Mouse (Mus musculus) erythroblast, embryonic 14.5 days (primary cell): ENCODE data around the gene Rtp2. TPM values are rescaled to one million over a fixed set of nuclear protein-coding genes. Genes with fewer than 3 reads are reported as not detected.

Source experiments
- H3K27me3 ChIP-seq: 2 replicates; pipeline ENCODE4 v1.6.1; 2012; ENCODE audit warnings: inconsistent platforms; ENCODE audit not compliant: control insufficient read depth
- H3K36me3 ChIP-seq: 2 replicates; pipeline ENCODE4 v1.6.1; 2012; ENCODE audit warnings: mild to moderate bottlenecking, inconsistent platforms; ENCODE audit not compliant: control insufficient read depth
- H3K4me1 ChIP-seq: 2 replicates; pipeline ENCODE4 v1.6.1; 2012; ENCODE audit warnings: inconsistent platforms; ENCODE audit not compliant: control insufficient read depth
- H3K4me3 ChIP-seq: replicated peaks from 2 replicates; pipeline ENCODE3; 2012; ENCODE audit warnings: moderate library complexity, mild to moderate bottlenecking, inconsistent platforms
- H3K9me3 ChIP-seq: 2 replicates; pipeline ENCODE4 v1.6.1; 2012; ENCODE audit warnings: low read length, inconsistent platforms, mixed read lengths; ENCODE audit not compliant: control insufficient read depth
- GATA1 ChIP-seq: IDR thresholded peaks from 2 replicates; pipeline ENCODE4 v1.6.1; 2012; ENCODE audit warnings: low read length, inconsistent platforms, mixed read lengths
- TAL1 ChIP-seq: IDR thresholded peaks from 3 replicates; pipeline ENCODE4 v1.6.1; 2012; ENCODE audit warnings: low read length, inconsistent platforms, mixed read lengths
- polyA plus RNA-seq: library from polyadenylated mRNA; stranded (reverse); fragments of >175 nt; gene quantifications from 2 replicates; pipeline ENCODE4 v1.2.3, GENCODE M21; 2012

Rtp2 gene
- polyA plus RNA-seq, 1 experiment = not detected

DNA sequence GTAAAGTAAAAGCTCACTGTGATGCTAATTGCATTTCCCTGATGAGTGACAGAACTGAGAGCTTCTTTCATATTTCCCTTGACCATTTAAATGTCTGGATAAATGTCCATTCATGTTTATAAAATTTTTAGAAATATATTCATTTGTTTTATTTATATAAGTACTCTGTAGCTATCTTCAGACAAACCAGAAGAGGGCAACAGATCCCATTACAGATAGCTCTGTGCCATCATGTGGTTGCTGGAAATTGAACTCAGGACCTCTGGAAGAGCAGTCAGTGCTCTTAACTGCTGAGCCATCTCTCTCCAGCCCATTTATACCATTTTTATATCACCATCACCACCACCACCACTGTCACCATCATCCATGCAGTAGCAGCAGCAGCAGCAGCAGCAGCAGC lies 26.7 kb upstream of the Rtp2 start:
- Histone ChIP-seq H3K4me1 (no peaks in the 10 kb centered on the region), H3K36me3 (no peaks in the 10 kb centered on the region), H3K27me3 (no peaks in the 10 kb centered on the region)

DNA sequence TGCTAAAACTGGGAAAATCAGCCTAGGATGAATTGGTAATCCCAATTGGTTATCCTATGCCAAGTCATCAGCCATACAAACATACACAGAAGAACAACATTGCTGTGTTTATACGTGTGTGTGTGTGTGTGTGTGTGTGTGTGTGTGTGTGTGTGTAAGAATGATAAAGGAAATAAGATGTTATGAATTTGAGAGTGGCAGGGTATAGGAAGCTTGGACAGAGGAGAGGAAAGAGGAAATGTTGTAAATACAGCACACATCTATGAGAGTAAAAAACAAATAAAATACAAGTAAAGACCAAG lies 21.7 kb upstream of the Rtp2 start:
- Histone ChIP-seq H3K4me1 (no peaks in the 10 kb centered on the region), H3K9me3 (no peaks in the 10 kb centered on the region), H3K36me3 (no peaks in the 10 kb centered on the region), H3K4me3 (no peak overlapping the region), H3K27me3 (no peaks in the 10 kb centered on the region)
- TF ChIP-seq TAL1 = no peak
- TF ChIP-seq GATA1 = no peak

More for the DNA sequence above, 26.7 kb upstream of the Rtp2 start:
- Histone ChIP-seq H3K9me3 (no peaks in the 10 kb centered on the region), H3K4me3 (no peak overlapping the region)
- TF ChIP-seq TAL1 (no peak), GATA1 (no peak)

DNA sequence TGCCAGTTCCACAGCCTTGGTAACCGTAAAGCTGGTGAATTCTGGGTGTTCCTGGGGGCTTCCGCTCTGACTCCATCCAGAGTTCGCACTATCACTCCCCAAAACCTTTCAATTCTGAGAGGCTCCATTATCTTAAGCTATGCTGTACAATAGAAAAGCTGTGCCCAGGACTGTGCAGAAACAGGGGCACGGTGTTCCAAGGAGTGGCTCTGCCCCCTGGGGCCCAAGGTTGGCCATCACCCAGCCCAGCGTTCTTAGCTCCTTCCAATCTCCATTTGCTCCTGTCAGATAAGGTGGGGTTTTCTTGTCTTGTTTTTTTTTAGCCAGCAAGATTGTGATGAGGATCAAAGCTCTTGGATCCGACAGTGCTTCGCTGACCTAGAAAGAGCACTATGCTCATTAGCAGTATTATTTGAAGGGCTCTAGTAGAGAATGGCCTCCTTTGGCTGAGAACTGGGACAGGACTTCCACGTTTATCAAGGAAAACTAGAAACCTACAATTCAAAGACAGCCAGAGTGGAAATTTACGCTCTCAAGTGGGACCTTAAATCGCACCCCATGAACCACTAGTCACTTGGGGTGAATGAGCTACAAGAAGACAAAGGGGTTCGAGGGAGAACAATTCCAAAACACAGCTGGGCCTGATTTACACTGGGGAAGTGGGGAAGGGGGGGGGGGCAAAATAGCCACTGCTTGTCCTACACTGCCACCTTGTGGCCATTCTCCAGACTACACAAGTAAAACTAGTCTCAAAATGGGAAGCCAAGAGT lies 21.2 kb upstream of the Rtp2 start:
- Histone ChIP-seq H3K27me3 (no peaks in the 10 kb centered on the region), H3K4me3 (no peak overlapping the region), H3K9me3 (no peaks in the 10 kb centered on the region), H3K4me1 (no peaks in the 10 kb centered on the region), H3K36me3 (no peaks in the 10 kb centered on the region)
- no peak for TF ChIP-seq TAL1
- TF ChIP-seq GATA1 = no peak

DNA sequence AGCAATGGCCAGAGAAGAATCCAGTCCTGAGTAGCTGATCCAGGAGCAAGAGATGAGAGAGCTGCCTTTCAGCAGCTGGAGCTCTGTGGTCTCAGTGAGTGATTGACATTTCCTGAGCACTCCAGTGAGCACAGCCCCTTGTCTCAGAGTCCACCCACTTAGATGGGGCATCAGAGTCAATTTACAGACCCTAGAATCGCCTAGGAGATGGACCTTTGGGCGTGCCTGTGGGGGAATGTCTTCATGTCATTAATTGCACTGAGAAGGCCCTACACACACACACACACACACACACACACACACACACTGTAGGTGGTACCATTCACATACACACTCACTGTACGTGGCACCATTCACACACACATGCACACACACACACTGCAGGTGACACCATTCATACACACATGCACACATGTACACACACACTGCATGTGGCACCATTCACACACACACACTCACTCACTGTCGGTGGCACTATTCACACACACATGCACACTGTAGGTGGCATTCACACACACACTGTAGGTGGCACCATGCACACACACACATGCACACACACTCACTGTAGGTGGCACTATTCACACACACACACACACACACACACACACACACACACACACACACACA lies 20.0 kb upstream of the Rtp2 start:
- Histone ChIP-seq H3K36me3 (no peaks in the 10 kb centered on the region), H3K4me3 (no peak overlapping the region), H3K27me3 (no peaks in the 10 kb centered on the region), H3K9me3 (no peaks in the 10 kb centered on the region), H3K4me1 (no peaks in the 10 kb centered on the region)
- no peak for TF ChIP-seq GATA1
- TF ChIP-seq TAL1 = no peak

DNA sequence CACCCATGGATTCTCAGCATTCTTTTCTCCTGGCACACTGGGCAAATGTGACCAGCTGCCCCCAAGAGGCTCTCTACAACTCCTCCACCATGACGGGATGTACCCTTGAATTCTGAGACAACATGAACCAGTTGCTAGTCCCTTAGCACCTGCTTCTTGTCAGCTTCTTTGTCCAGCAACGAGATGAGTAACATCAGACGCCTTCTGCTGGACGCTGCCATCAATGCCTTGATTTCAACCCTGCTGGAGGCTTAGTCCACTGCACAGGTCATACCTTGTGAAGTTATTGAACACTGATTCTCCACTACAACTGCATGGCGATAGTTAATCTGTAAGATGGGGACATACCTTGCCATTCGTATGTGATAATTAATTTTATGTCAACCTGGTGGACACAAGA lies 15.5 kb upstream of the Rtp2 start:
- H3K9me3 ChIP-seq = no peaks in the 10 kb centered on the region
- H3K4me3 ChIP-seq = no peak overlapping the region

DNA sequence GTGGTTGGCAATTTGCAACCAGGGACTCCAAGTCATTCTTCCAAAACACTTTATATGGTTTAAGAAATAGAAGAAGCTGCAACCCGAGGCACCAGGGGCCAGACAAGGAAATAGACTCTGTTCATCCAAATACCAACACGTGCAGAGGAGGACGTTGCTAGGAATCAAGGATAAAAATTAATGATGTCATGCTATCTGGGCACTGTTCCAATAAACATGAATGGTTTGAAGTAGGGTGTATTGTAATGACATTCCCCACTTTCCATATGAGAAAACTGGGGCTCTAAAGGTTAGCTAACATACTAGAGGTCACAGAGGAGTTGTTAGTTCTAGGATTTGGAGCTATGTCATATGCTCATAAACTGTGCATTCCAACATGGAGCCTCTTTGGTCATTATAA lies 12.6 kb upstream of the Rtp2 start:
- Histone ChIP-seq H3K9me3 (no peaks in the 10 kb centered on the region), H3K27me3 (no peaks in the 10 kb centered on the region), H3K4me1 (no peaks in the 10 kb centered on the region), H3K4me3 (no peak overlapping the region), H3K36me3 (no peaks in the 10 kb centered on the region)
- no peak for TF ChIP-seq TAL1
- TF ChIP-seq GATA1 = no peak

More for the DNA sequence above, 15.5 kb upstream of the Rtp2 start:
- Histone ChIP-seq H3K27me3 (no peaks in the 10 kb centered on the region), H3K36me3 (no peaks in the 10 kb centered on the region), H3K4me1 (no peaks in the 10 kb centered on the region)
- TF ChIP-seq GATA1 (no peak), TAL1 (no peak)

DNA sequence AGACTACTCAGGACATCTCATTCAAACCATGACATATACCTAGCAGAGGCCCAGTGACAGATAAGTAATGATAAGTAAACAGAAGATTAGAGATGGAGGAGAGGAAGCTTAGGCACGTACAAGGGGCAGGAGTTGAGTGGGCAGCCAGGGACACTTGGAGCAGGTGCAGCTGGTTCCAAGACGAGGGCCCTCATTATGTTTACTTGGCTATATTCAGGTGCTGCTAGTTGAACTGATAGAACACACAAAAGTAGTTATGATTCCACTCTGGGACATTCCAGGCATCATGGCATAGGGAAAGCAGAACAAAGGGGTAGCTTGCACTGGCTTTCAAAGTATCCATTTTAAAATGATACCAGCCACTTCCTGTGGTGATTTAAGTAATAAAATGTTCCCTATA lies 2.2 kb upstream of the Rtp2 start:
- no peak overlapping the region for H3K4me3 ChIP-seq
- H3K36me3 ChIP-seq = no peaks in the 10 kb centered on the region
- TF ChIP-seq TAL1 = no peak
- no peak for TF ChIP-seq GATA1

DNA sequence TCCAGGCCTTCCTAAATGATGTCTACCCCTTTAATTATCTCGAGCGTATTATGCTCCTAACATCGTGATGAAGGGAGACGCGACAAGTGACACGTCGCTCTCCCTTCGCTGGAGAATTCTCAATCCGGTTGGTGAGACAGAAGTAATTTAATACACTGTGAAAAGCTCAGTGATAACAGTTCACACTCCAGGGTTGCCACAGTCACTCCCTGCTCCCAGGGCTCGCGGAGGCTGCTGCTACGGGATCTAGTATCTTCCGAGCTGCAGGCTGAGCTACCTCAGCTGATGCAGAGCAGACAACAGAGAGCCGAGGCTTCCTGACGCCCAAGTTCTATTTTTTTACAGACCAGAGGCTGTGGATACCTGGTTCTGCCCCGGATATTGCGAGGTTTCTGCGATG lies 919 bp downstream of the Rtp2 start:
- no peaks in the 10 kb centered on the region for H3K27me3 ChIP-seq
- no peaks in the 10 kb centered on the region for H3K36me3 ChIP-seq
- TF ChIP-seq GATA1 (no peak), TAL1 (no peak)
- peaks cover 6% of the 10 kb centered on the region; the same call in 1 of the 2 replicates for H3K9me3 ChIP-seq
- no peak overlapping the region for H3K4me3 ChIP-seq
- H3K4me1 ChIP-seq = no peaks in the 10 kb centered on the region

More for the DNA sequence above, 2.2 kb upstream of the Rtp2 start:
- Histone ChIP-seq H3K9me3 (no peaks in the 10 kb centered on the region), H3K27me3 (no peaks in the 10 kb centered on the region), H3K4me1 (no peaks in the 10 kb centered on the region)

DNA sequence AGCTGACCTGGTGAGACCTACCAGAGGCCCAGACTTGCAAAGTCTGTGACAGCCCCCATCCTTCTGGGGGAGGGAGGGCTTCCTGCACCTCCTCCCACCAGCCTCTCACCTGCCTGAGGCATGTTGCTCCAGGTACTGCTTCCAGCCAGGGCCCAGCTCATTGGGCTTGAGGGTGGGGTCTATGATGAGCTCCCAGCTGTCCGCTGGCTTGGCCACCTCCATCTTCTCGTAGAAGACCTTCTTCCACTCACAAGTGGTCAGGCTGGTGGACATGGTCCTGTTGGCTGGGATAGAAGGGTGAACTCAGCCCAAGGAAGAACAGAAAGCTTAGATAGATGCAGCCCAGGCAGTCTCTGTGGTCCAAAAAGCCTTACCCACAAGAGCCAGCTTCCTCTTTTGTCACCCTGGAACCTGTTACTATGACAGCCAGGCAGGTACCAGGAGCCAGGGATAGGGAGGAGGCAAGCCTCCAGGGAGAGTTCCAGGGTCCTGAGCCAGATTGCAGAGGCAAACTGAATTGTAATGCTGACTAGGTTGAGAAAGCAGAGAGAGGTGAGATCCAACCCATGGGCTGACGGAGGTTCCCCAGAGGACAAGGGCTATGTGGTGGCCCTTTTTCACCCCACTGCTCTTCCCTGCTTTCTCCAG lies 1.6 kb downstream of the Rtp2 start:
- Histone ChIP-seq H3K4me3 (no peak overlapping the region), H3K36me3 (no peaks in the 10 kb centered on the region), H3K9me3 (peaks cover 6% of the 10 kb centered on the region; the same call in 1 of the 2 replicates), H3K4me1 (no peaks in the 10 kb centered on the region), H3K27me3 (no peaks in the 10 kb centered on the region)
- TF ChIP-seq TAL1 = no peak
- no peak for TF ChIP-seq GATA1
